In the genomic region with DNA sequence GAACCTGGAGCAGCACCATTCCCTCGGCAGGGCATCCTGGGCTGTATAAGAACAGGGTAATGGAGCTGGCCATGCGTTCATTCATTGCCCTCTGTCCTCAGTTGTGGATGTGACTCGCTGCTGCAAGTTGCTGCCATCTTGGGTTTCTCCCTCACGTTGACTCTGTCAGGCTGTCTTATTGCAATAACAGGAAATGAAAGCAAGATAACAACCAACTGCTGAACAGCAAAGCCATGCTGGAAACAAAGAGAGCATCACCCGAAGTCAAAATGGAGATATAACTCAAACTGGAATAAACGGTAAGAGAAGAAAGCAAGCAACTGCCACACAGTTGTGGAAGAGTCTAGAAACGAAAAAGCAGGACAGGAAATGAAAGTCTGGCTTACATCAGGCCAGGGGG, we compare ENCODE assay signal across 17 mouse cellular contexts.
A peak's percentile ranks its signal among the peaks of the same experiment; 100 is the strongest.
DNase-seq lines count a peak whose midpoint lies in the region; ATAC-seq lines count a peak whose summit lies in the region.
"Had no signal": no experiment of that assay in that cellular context is flagged by ENCODE, and none has a peak within 500 bp of the region (broad histone marks: within the 10 kb centered on the region; RNA-seq: fewer than 3 reads in every experiment).

No protein-coding gene starts in this region.

- DNase-seq in thymus, postnatal 0 days (ENCODE audit: low spot score): peak; percentile 17
- no peak for DNase-seq in thymus, adult 18-20 months
- DNase-seq in naive thymus-derived CD4-positive, alpha-beta T cell, adult 2 months (ENCODE audit: low read depth): peak; percentile 65
- no peak for DNase-seq in embryo, embryonic 10.5 days (ENCODE audit: low spot score)
- no peak for DNase-seq in gastrocnemius, postnatal 10 days
- DNase-seq: adrenal gland, adult 2 months; adrenal gland, postnatal 14 days; cerebellum, adult 11 months; cerebellum, adult 2 months; cerebellum, adult 9-11 months; cerebellum, postnatal 25 days; gastrocnemius, postnatal 14 days; heart, adult 11 months had no signal

- ATAC-seq in activated CD4-positive, CD25-positive, alpha-beta regulatory T cell, adult 4 months: peak; percentile 85
- ATAC-seq: forebrain, embryonic 13.5 days; forebrain, embryonic 16.5 days; intestine, embryonic 16.5 days had no signal

Comparison
In these comparisons a context has a peak if more than half of its experiments do, and no peak if none do; other contexts are left out.
1. DNase-seq: peak in thymus, postnatal 0 days (single experiment) and naive thymus-derived CD4-positive, alpha-beta T cell, adult 2 months (single experiment); none in thymus, adult 18-20 months (0 of 2), embryo, embryonic 10.5 days (single experiment) and gastrocnemius, postnatal 10 days (single experiment).